Mouse (Mus musculus): ENCODE data around the gene Aoah. TPM values are rescaled to one million over a fixed set of nuclear protein-coding genes. Genes with fewer than 3 reads are reported as not detected.

Gene Aoah
- not detected for polyA plus RNA-seq (2012; fragmentation: generic; extraction: Trizol)

- TF ChIP-seq POLR2A (IDR thresholded peaks at IDR 0.05; ENCODE audit: insufficient read length, low read depth) = no peak
- TF ChIP-seq TCF3 (IDR thresholded peaks at IDR 0.05; ENCODE audit: insufficient read length, low read depth) = no peak
- TF ChIP-seq REST (IDR thresholded peaks at IDR 0.05; ENCODE audit: insufficient read depth, insufficient read length) = no peak
- no peak for TF ChIP-seq SRF (IDR thresholded peaks at IDR 0.05; ENCODE audit: control insufficient read depth, insufficient read length, low read depth)
- TF ChIP-seq MAX (IDR thresholded peaks at IDR 0.05; ENCODE audit: low read depth) = no peak
- no peak for TF ChIP-seq CEBPB (IDR thresholded peaks at IDR 0.05; ENCODE audit: insufficient read depth, poor library complexity, severe bottlenecking)
- H3K27me3 ChIP-seq (ENCODE audit: control insufficient read depth, insufficient read depth, insufficient read length) = no peaks in the 10 kb centered on the region
- H3K36me3 ChIP-seq (ENCODE audit: control insufficient read depth, insufficient read depth) = no peaks in the 10 kb centered on the region
- H3ac ChIP-seq (ENCODE audit: control insufficient read depth, insufficient read length) = no peak within 1 kb of the TSS
- H3K4me3 ChIP-seq = no peak within 1 kb of the TSS
- H3K4me2 ChIP-seq (ENCODE audit: low read depth) = no peak within 1 kb of the TSS
- no peaks in the 10 kb centered on the region for H3K79me2 ChIP-seq (ENCODE audit: control insufficient read depth, insufficient read depth)
Measured at GRCm38 (mm10) chr13:20793901-20794300, at the start of gene Aoah. Aoah (plus strand) TSS chr13:20794113.

GRCm38 (mm10) chr13:20754843-20755242 is 39.1 kb upstream of the Aoah start:
- Histone ChIP-seq H3K27me3 (ENCODE audit: control insufficient read depth, insufficient read depth, insufficient read length) (no peaks in the 10 kb centered on the region), H3K79me2 (ENCODE audit: control insufficient read depth, insufficient read depth) (no peaks in the 10 kb centered on the region), H3K36me3 (ENCODE audit: control insufficient read depth, insufficient read depth) (no peaks in the 10 kb centered on the region), H3K4me2 (ENCODE audit: low read depth) (no peak overlapping the region), H3K4me3 (no peak overlapping the region), H3ac (ENCODE audit: control insufficient read depth, insufficient read length) (no peak overlapping the region)
- TF ChIP-seq POLR2A (IDR thresholded peaks at IDR 0.05; ENCODE audit: insufficient read length, low read depth) (no peak), MYOD1 (IDR thresholded peaks at IDR 0.05; ENCODE audit: control insufficient read depth in 1 of 3, insufficient read length in 2 of 3, low read depth in 2 of 3) (no peak), POLR2AphosphoS2 (IDR thresholded peaks at IDR 0.05; ENCODE audit: insufficient read length, low read depth) (no peak), MYOG (IDR thresholded peaks at IDR 0.05; ENCODE audit: control insufficient read depth in 1 of 3, insufficient read depth in 1 of 3, insufficient read length in 2 of 3, low read depth in 2 of 3) (no peak), E2F4 (IDR thresholded peaks at IDR 0.05; ENCODE audit: insufficient read depth) (no peak), USF1 (IDR thresholded peaks at IDR 0.05; ENCODE audit: low read depth) (no peak), CEBPB (IDR thresholded peaks at IDR 0.05; ENCODE audit: insufficient read depth, poor library complexity, severe bottlenecking) (no peak), REST (IDR thresholded peaks at IDR 0.05; ENCODE audit: insufficient read depth, insufficient read length) (no peak), MAX (IDR thresholded peaks at IDR 0.05; ENCODE audit: low read depth) (no peak), TCF3 (IDR thresholded peaks at IDR 0.05; ENCODE audit: insufficient read length, low read depth) (no peak)

DNA sequence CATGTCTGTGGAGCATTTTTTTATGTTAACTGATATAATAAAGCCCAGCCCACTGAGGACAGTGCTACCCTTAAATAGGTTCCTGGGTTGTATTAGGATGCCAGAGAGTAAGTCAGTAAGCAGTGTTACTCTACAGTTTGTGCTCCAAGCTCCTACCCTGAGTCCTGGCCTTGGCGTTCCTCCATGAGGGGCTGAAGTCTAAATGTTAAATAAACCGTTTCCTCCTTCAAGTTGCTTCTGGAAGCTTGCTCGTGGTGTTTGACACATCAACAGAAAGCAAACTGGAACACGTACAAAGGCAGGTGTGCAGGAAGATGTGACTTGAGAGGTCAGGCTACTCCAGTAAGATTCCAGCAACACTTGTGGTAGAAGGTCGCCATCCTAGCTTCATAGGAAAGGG is 10.3 kb upstream of the Aoah start:
- Histone ChIP-seq H3ac (ENCODE audit: control insufficient read depth, insufficient read length) (no peak overlapping the region), H3K4me2 (ENCODE audit: low read depth) (no peak overlapping the region), H3K4me3 (no peak overlapping the region), H3K79me2 (ENCODE audit: control insufficient read depth, insufficient read depth) (no peaks in the 10 kb centered on the region), H3K27me3 (ENCODE audit: control insufficient read depth, insufficient read depth, insufficient read length) (no peaks in the 10 kb centered on the region), H3K36me3 (ENCODE audit: control insufficient read depth, insufficient read depth) (no peaks in the 10 kb centered on the region)
- TF ChIP-seq TCF12 (IDR thresholded peaks at IDR 0.05; ENCODE audit: insufficient read depth, poor library complexity, severe bottlenecking) (no peak), USF1 (IDR thresholded peaks at IDR 0.05; ENCODE audit: low read depth) (no peak), MAX (IDR thresholded peaks at IDR 0.05; ENCODE audit: low read depth) (no peak)

DNA sequence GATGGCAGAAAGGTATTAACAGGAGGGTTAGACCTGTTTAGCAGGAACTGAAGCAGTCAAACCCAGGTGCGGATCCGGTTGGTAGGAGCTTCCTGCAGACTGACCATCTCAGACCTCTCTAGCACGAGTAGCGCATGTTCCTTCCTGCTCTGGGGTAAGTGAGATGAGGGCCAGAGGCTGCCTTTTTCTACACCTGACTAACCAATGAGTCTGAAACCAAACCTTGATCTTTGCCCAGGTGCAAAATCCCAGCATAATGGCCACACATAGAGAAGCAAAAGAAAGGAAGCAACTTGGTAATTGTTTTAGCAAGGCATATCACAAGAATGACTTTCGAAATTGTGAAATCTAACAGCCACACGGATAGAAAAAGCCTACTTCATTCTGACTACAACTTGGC is 9.9 kb upstream of the Aoah start:
- Histone ChIP-seq H3K36me3 (ENCODE audit: control insufficient read depth, insufficient read depth) (no peaks in the 10 kb centered on the region), H3K79me2 (ENCODE audit: control insufficient read depth, insufficient read depth) (no peaks in the 10 kb centered on the region), H3K4me3 (no peak overlapping the region), H3K4me2 (ENCODE audit: low read depth) (no peak overlapping the region), H3ac (ENCODE audit: control insufficient read depth, insufficient read length) (no peak overlapping the region), H3K27me3 (ENCODE audit: control insufficient read depth, insufficient read depth, insufficient read length) (no peaks in the 10 kb centered on the region)
- TF ChIP-seq SRF (IDR thresholded peaks at IDR 0.05; ENCODE audit: control insufficient read depth, insufficient read length, low read depth) (no peak), TCF12 (IDR thresholded peaks at IDR 0.05; ENCODE audit: insufficient read depth, poor library complexity, severe bottlenecking) (no peak), MYOD1 (IDR thresholded peaks at IDR 0.05; ENCODE audit: control insufficient read depth in 1 of 3, insufficient read length in 2 of 3, low read depth in 2 of 3) (no peak)

- H3K4me3 ChIP-seq = no peak overlapping the region
- no peaks in the 10 kb centered on the region for H3K27me3 ChIP-seq (ENCODE audit: control insufficient read depth, insufficient read depth, insufficient read length)
- no peaks in the 10 kb centered on the region for H3K36me3 ChIP-seq (ENCODE audit: control insufficient read depth, insufficient read depth)
- H3K4me2 ChIP-seq (ENCODE audit: low read depth) = no peak overlapping the region
- no peak overlapping the region for H3ac ChIP-seq (ENCODE audit: control insufficient read depth, insufficient read length)
- TF ChIP-seq REST (IDR thresholded peaks at IDR 0.05; ENCODE audit: insufficient read depth, insufficient read length) (no peak), SRF (IDR thresholded peaks at IDR 0.05; ENCODE audit: control insufficient read depth, insufficient read length, low read depth) (no peak), USF1 (IDR thresholded peaks at IDR 0.05; ENCODE audit: low read depth) (no peak), MAX (IDR thresholded peaks at IDR 0.05; ENCODE audit: low read depth) (no peak), POLR2AphosphoS2 (IDR thresholded peaks at IDR 0.05; ENCODE audit: insufficient read length, low read depth) (no peak), E2F4 (IDR thresholded peaks at IDR 0.05; ENCODE audit: insufficient read depth) (no peak), TCF3 (IDR thresholded peaks at IDR 0.05; ENCODE audit: insufficient read length, low read depth) (no peak), MYOG (IDR thresholded peaks at IDR 0.05; ENCODE audit: control insufficient read depth in 1 of 3, insufficient read depth in 1 of 3, insufficient read length in 2 of 3, low read depth in 2 of 3) (no peak), CEBPB (IDR thresholded peaks at IDR 0.05; ENCODE audit: insufficient read depth, poor library complexity, severe bottlenecking) (no peak), MYOD1 (IDR thresholded peaks at IDR 0.05; ENCODE audit: control insufficient read depth in 1 of 3, insufficient read length in 2 of 3, low read depth in 2 of 3) (no peak), TCF12 (IDR thresholded peaks at IDR 0.05; ENCODE audit: insufficient read depth, poor library complexity, severe bottlenecking) (no peak), POLR2A (IDR thresholded peaks at IDR 0.05; ENCODE audit: insufficient read length, low read depth) (no peak)
- no peaks in the 10 kb centered on the region for H3K79me2 ChIP-seq (ENCODE audit: control insufficient read depth, insufficient read depth)
Measured at GRCm38 (mm10) chr13:20785960-20786359, 8.0 kb upstream of the Aoah start.

All from myocyte (in vitro differentiated cells).